Mouse (Mus musculus): Measurements from ENCODE around the gene Mdh2. TPM values are rescaled to one million over a fixed set of nuclear protein-coding genes. Genes with fewer than 3 reads are reported as not detected.

Gene Mdh2
- polyA plus RNA-seq, 1 experiment from 2014 or later, result 496 TPM

DNA sequence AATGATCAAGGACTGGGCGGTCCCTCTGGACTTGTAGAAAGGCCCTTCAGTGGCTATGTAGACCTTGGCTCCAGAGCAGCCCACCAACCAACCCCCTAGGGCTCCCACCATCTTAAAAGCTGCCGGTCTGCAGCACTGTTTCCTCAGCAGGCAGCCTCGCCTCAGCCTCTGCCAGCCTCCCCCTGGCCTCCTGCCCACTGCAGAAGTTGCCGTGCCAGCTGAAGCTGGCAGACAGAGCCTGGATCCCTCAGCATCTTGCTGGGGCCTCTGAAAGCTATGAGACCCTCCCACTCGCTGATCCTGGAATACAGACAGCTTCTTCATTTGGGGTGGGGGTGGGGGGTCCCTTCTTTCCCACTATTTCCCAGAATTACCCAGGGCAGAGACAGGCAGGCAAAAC, 34.7 kb downstream of the Mdh2 start:
- ATAC-seq (ENCODE audit: insufficient read depth, low FRiP score, low read depth), result no peak
- 63% methylated on average over 5 of the region's 5 CpGs for WGBS

GRCm38 (mm10) chr5:135818491-135818890, 40.2 kb downstream of the Mdh2 start:
- no peak overlapping the region for H3K9ac ChIP-seq
- H3K4me2 ChIP-seq, result no peak overlapping the region
- H3K27ac ChIP-seq, result no peak overlapping the region
- H3K27me3 ChIP-seq (replicated peaks), result no peaks in the 10 kb centered on the region
- 39% methylated on average over 7 of the region's 7 CpGs for WGBS
- H3K4me1 ChIP-seq, result no peaks in the 10 kb centered on the region
- no peak overlapping the region for H3K4me3 ChIP-seq (replicated peaks)
- ATAC-seq (ENCODE audit: insufficient read depth, low FRiP score, low read depth), result no peak
- H3K9me3 ChIP-seq, result no peaks in the 10 kb centered on the region
- H3K36me3 ChIP-seq, result no peaks in the 10 kb centered on the region

More for the DNA sequence above, 34.7 kb downstream of the Mdh2 start:
- H3K9me3 ChIP-seq, result no peaks in the 10 kb centered on the region
- no peak overlapping the region for H3K9ac ChIP-seq
- H3K4me1 ChIP-seq, result no peaks in the 10 kb centered on the region
- no peak overlapping the region for H3K4me3 ChIP-seq (replicated peaks)
- H3K4me2 ChIP-seq, result no peak overlapping the region
- H3K27ac ChIP-seq, result no peak overlapping the region
- no peaks in the 10 kb centered on the region for H3K27me3 ChIP-seq (replicated peaks)
- no peaks in the 10 kb centered on the region for H3K36me3 ChIP-seq

- ATAC-seq (ENCODE audit: insufficient read depth, low FRiP score, low read depth), result no peak
- Histone ChIP-seq H3K9ac (no peak overlapping the region), H3K4me1 (no peaks in the 10 kb centered on the region), H3K4me2 (no peak overlapping the region), H3K36me3 (no peaks in the 10 kb centered on the region), H3K9me3 (no peaks in the 10 kb centered on the region), H3K27ac (no peak overlapping the region), H3K27me3 (replicated peaks) (0 out of 2 replicates have a peak, but pooled peaks cover 5% of the 10 kb centered on the region), H3K4me3 (replicated peaks) (no peak overlapping the region)
- 26% methylated on average over 7 of the region's 7 CpGs for WGBS
Observed at GRCm38 (mm10) chr5:135822316-135822944, 44.1 kb downstream of the Mdh2 start.

GRCm38 (mm10) chr5:135824517-135824916, 46.2 kb downstream of the Mdh2 start:
- 52% methylated on average over 3 of the region's 3 CpGs for WGBS
- Histone ChIP-seq H3K9ac (no peak overlapping the region), H3K4me1 (no peaks in the 10 kb centered on the region), H3K27ac (no peak overlapping the region), H3K9me3 (no peaks in the 10 kb centered on the region), H3K4me3 (replicated peaks) (no peak overlapping the region), H3K36me3 (no peaks in the 10 kb centered on the region), H3K27me3 (replicated peaks) (0 out of 2 replicates have a peak, but pooled peaks cover 5% of the 10 kb centered on the region), H3K4me2 (no peak overlapping the region)
- no peak for ATAC-seq (ENCODE audit: insufficient read depth, low FRiP score, low read depth)

DNA sequence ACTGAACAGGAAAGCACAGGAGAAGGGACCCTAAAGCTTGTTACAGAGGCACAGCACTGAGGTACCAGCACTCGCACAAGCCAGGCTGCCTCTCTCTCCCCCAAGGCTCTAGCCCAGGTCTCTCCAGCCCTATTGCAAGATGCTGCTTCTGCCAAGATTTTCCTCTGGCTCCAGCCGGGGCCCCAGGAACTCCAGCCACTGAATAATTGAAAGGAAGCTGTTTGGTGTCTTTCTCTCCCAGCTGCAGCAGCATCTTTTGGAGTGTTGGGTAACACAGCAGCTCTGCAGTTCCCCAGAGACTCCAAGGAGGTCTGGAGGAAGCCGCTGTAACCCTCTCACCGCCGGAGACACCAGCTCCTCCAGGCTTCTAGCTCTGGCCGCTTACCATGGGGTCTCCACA, 47.9 kb downstream of the Mdh2 start:
- Histone ChIP-seq H3K4me1 (no peaks in the 10 kb centered on the region), H3K27ac (no peak overlapping the region), H3K9me3 (no peaks in the 10 kb centered on the region), H3K4me2 (no peak overlapping the region), H3K4me3 (replicated peaks) (no peak overlapping the region), H3K27me3 (replicated peaks) (0 out of 2 replicates have a peak, but pooled peaks cover 5% of the 10 kb centered on the region), H3K9ac (no peak overlapping the region), H3K36me3 (no peaks in the 10 kb centered on the region)
- no peak for ATAC-seq (ENCODE audit: insufficient read depth, low FRiP score, low read depth)
- WGBS, result 47% methylated on average over 6 of the region's 6 CpGs

- Histone ChIP-seq H3K4me1 (no peaks in the 10 kb centered on the region), H3K9me3 (no peaks in the 10 kb centered on the region), H3K9ac (no peak overlapping the region), H3K4me2 (no peak overlapping the region), H3K27ac (no peak overlapping the region), H3K36me3 (no peaks in the 10 kb centered on the region), H3K27me3 (replicated peaks) (0 out of 2 replicates have a peak, but pooled peaks cover 4% of the 10 kb centered on the region), H3K4me3 (replicated peaks) (no peak overlapping the region)
- no peak for ATAC-seq (ENCODE audit: insufficient read depth, low FRiP score, low read depth)
- 83% methylated on average over 8 of the region's 8 CpGs for WGBS
Observed at GRCm38 (mm10) chr5:135829381-135829780, 51.1 kb downstream of the Mdh2 start.

- 0 out of 2 replicates have a peak, but pooled peaks cover 7% of the 10 kb centered on the region for H3K27me3 ChIP-seq (replicated peaks)
- no peak overlapping the region for H3K9ac ChIP-seq
- no peak overlapping the region for H3K27ac ChIP-seq
- no peaks in the 10 kb centered on the region for H3K36me3 ChIP-seq
- H3K4me2 ChIP-seq, result no peak overlapping the region
- no peak for ATAC-seq (ENCODE audit: insufficient read depth, low FRiP score, low read depth)
- no peak overlapping the region for H3K4me3 ChIP-seq (replicated peaks)
- no peaks in the 10 kb centered on the region for H3K9me3 ChIP-seq
- H3K4me1 ChIP-seq, result peaks cover 13% of the 10 kb centered on the region; the same call in 1 of the 2 replicates
- 27% methylated on average over 4 of the region's 4 CpGs for WGBS
Observed at GRCm38 (mm10) chr5:135832729-135833128, 54.4 kb downstream of the Mdh2 start.

DNA sequence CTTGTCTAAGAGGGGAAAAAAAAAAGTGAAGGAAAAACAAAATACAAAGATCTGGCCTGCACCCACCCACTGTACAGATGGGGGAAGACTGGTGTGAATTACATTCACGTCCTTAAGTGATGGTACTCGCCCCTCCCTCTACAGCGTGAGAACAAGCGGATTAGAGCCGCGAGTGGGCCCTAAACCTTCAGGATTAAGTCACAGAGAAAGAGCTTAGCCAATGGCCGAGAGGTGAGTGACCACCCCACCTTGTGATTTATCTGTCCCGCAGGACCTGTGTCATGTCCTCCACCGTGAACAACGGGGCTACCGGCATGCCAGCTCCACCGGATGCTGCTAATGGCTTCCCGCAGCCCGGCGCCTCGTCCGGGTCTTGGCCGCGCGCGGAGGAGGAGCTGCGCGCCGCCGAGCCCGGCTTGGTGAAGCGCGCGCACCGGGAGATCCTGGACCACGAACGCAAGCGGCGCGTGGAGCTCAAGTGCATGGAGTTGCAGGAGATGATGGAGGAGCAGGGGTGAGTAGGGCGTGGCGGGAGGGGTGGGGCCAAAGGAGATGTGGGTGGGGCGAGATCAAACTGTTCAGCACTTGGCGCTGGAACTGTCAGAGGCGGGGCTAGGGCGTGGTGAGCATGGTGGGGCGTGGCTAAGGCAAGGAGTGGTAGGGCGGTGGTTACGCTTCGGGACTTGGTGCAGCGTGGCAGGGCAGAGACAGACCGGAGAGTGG, 56.6 kb downstream of the Mdh2 start:
- WGBS, result under 1% methylated on average over 47 of the region's 47 CpGs
- H3K4me1 ChIP-seq, result peaks cover 13% of the 10 kb centered on the region; the same call in 1 of the 2 replicates
- peak overlapping the region; percentile 96 for H3K4me2 ChIP-seq
- no peaks in the 10 kb centered on the region for H3K36me3 ChIP-seq
- no peak overlapping the region for H3K9ac ChIP-seq
- 0 out of 2 replicates have a peak, but pooled peaks cover 7% of the 10 kb centered on the region for H3K27me3 ChIP-seq (replicated peaks)
- H3K9me3 ChIP-seq, result no peaks in the 10 kb centered on the region
- ATAC-seq (ENCODE audit: insufficient read depth, low FRiP score, low read depth), result peak; percentile 88
- H3K4me3 ChIP-seq (replicated peaks), result peak overlapping the region; percentile 45
- no peak overlapping the region for H3K27ac ChIP-seq

GRCm38 (mm10) chr5:135835492-135835858, 57.2 kb downstream of the Mdh2 start:
- WGBS, result 3% methylated on average over 12 of the region's 12 CpGs
- no peak for ATAC-seq (ENCODE audit: insufficient read depth, low FRiP score, low read depth)
- Histone ChIP-seq H3K4me1 (peaks cover 13% of the 10 kb centered on the region; the same call in 1 of the 2 replicates), H3K4me3 (replicated peaks) (peak overlapping the region; percentile 45), H3K9ac (no peak overlapping the region), H3K27ac (no peak overlapping the region), H3K36me3 (no peaks in the 10 kb centered on the region), H3K9me3 (no peaks in the 10 kb centered on the region), H3K4me2 (peak overlapping the region; percentile 96), H3K27me3 (replicated peaks) (0 out of 2 replicates have a peak, but pooled peaks cover 7% of the 10 kb centered on the region)

- 18% methylated on average over 12 of the region's 12 CpGs for WGBS
- peak overlapping the region; percentile 96 for H3K4me2 ChIP-seq
- H3K4me1 ChIP-seq, result peaks cover 13% of the 10 kb centered on the region; the same call in 1 of the 2 replicates
- H3K27me3 ChIP-seq (replicated peaks), result 0 out of 2 replicates have a peak, but pooled peaks cover 7% of the 10 kb centered on the region
- H3K9ac ChIP-seq, result no peak overlapping the region
- no peak overlapping the region for H3K27ac ChIP-seq
- no peak for ATAC-seq (ENCODE audit: insufficient read depth, low FRiP score, low read depth)
- H3K4me3 ChIP-seq (replicated peaks), result peak overlapping the region; percentile 45; the same call in 1 of the 2 replicates
- H3K36me3 ChIP-seq, result no peaks in the 10 kb centered on the region
- no peaks in the 10 kb centered on the region for H3K9me3 ChIP-seq
Observed at GRCm38 (mm10) chr5:135835981-135836380, 57.7 kb downstream of the Mdh2 start.

All from stomach, embryonic 15.5 days (tissue).